Mouse (Mus musculus): ENCODE results near the gene Prx.

DNA sequence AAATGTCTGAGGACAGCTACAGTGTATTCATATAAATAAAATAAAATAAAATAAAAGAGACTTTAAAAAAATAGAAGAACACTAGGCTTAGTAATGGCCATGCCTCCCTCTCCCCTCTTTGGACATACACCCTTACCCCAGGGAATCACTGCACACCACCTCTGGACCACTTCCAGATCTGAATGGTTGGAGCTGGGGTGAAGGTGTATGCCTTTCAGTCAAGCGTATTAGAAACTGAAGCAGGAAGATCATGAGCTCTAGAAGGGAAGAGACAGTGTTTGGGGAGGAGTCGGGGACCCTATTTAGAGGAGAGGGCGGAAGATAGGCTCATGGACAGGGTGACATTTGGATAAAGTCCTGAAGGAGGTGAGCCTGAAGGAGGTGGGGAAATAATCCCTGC is 18.6 kb upstream of the Prx start:
- TF ChIP-seq POLR2A (IDR thresholded peaks at IDR 0.05; ENCODE audit: insufficient read depth, low read depth, low read length): no peak
- TF ChIP-seq CTCF (IDR thresholded peaks at IDR 0.05; ENCODE audit: insufficient read depth, low read depth, low read length): no peak
